Mouse (Mus musculus) embryonic facial prominence, embryonic 11.5 days (tissue): ENCODE results near the gene Nek9. TPM values are rescaled to one million over a fixed set of nuclear protein-coding genes. Genes with fewer than 3 reads are reported as not detected.

Experiments
- ATAC-seq: fragments of 200-750 bp; cut with Nextera tagmentation; replicated peaks from 2 replicates; pipeline ENCODE4 v1.8.0; 2017; ENCODE audit warnings: low read depth; ENCODE audit not compliant: insufficient number of reproducible peaks, low FRiP score, low TSS enrichment
- DNase-seq: peaks from one replicate; pipeline ENCODE4 v3.0.0-alpha.2; 2015; ENCODE audit warnings: low spot score
- H3K27ac ChIP-seq: fragments of 300-500 bp; sonication (generic); replicated peaks from 2 replicates; pipeline ENCODE4 v1.5.1; 2014; ENCODE audit warnings: mild to moderate bottlenecking, low read depth, low read length, control low read depth
- H3K27me3 ChIP-seq: fragments of 300-500 bp; sonication (generic); 2 replicates; pipeline ENCODE4 v1.6.1; 2014; ENCODE audit warnings: mild to moderate bottlenecking, low read length, moderate library complexity, mixed read lengths; ENCODE audit not compliant: control insufficient read depth, insufficient read depth
- H3K36me3 ChIP-seq: fragments of 300-500 bp; sonication (generic); replicated peaks from 2 replicates; pipeline ENCODE4 v1.6.1; 2014; ENCODE audit warnings: low read depth, mild to moderate bottlenecking, low read length, moderate library complexity, mixed read lengths; ENCODE audit not compliant: control insufficient read depth, insufficient read depth
- H3K4me1 ChIP-seq: fragments of 300-500 bp; sonication (generic); 2 replicates; pipeline ENCODE4 v1.6.1; 2014; ENCODE audit warnings: low read length, mixed read lengths; ENCODE audit not compliant: control insufficient read depth, insufficient read depth
- H3K4me2 ChIP-seq: fragments of 300-500 bp; sonication (generic); 2 replicates; pipeline ENCODE4 v1.6.1; 2014; ENCODE audit warnings: low read depth, mild to moderate bottlenecking, control low read depth, low read length, moderate library complexity
- H3K4me3 ChIP-seq: fragments of 300-500 bp; sonication (generic); 2 replicates; pipeline ENCODE4 v1.5.1; 2014; ENCODE audit warnings: low read depth, low read length, control low read depth
- H3K9ac ChIP-seq: fragments of 300-500 bp; sonication (generic); replicated peaks from 2 replicates; pipeline ENCODE4 v1.6.1; 2014; ENCODE audit warnings: mild to moderate bottlenecking, control low read depth, low read length
- H3K9me3 ChIP-seq: fragments of 300-500 bp; sonication (generic); replicated peaks from 2 replicates; pipeline ENCODE4 v1.6.1; 2016; ENCODE audit warnings: mild to moderate bottlenecking, low read length, inconsistent platforms, mixed read lengths; ENCODE audit not compliant: control insufficient read depth
- WGBS: fragments of 180-500 bp; shearing (Covaris S2); extraction: QIAGEN DNeasy Blood & Tissue Kit; methylation state at CpG from one replicate; pipeline ENCODE4 v1.1.7; 2014; 5-methylcytosine and 5-hydroxymethylcytosine counted together
- polyA plus RNA-seq: library from polyadenylated mRNA; unstranded; fragments of >200 nt; fragmentation: Nextera tagmentation; extraction: Ambion mirVana; gene quantifications from 2 replicates; pipeline ENCODE4 v1.2.1, GENCODE M21; 2014

Nek9 gene
- polyA plus RNA-seq, 1 experiment from 2014 or later, result 15.2 TPM

GRCm38 (mm10) chr12:85276273-85276672, 62.9 kb downstream of the Nek9 start:
- Histone ChIP-seq H3K9me3 (no peaks in the 10 kb centered on the region), H3K27ac (no peak overlapping the region), H3K4me3 (no peak overlapping the region), H3K4me1 (no peaks in the 10 kb centered on the region; the same call in 1 of the 2 replicates), H3K4me2 (no peak overlapping the region), H3K27me3 (no peaks in the 10 kb centered on the region), H3K36me3 (no peaks in the 10 kb centered on the region), H3K9ac (no peak overlapping the region)
- DNase-seq (no peak), ATAC-seq (no peak)
- 83% methylated on average over 5 of the region's 5 CpGs for WGBS

DNA sequence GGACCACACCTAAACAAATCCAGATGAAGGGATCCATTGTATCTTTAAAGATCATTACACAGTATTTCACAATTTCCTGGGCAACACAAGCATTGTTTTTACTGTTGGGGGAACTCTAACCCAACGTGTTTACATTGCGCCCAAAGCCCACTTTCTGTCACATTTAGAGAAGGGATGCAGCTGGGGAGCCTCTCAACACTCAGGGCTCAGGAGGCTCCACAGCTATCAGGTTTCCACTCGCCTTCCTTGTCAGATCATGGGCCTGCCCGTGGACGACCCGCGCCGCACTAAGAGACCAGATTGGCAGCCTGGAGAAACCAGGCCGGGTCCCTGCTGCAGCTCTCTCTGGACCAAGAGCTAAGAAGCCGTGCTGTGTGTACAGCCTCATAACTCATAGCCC, 65.7 kb downstream of the Nek9 start:
- Histone ChIP-seq H3K4me1 (no peaks in the 10 kb centered on the region; the same call in 1 of the 2 replicates), H3K9ac (no peak overlapping the region), H3K4me3 (no peak overlapping the region), H3K27ac (no peak overlapping the region), H3K36me3 (no peaks in the 10 kb centered on the region), H3K9me3 (no peaks in the 10 kb centered on the region), H3K4me2 (no peak overlapping the region), H3K27me3 (no peaks in the 10 kb centered on the region)
- WGBS, result 35% methylated on average over 10 of the region's 10 CpGs
- ATAC-seq, result 0 out of 2 replicates have a peak, but pooled peaks have one; percentile 42
- peak; percentile 61 for DNase-seq

- H3K4me2 ChIP-seq, result no peak overlapping the region
- DNase-seq (no peak), ATAC-seq (no peak)
- no peak overlapping the region for H3K9ac ChIP-seq
- H3K27ac ChIP-seq, result no peak overlapping the region
- no peaks in the 10 kb centered on the region for H3K36me3 ChIP-seq
- 67% methylated on average over 4 of the region's 4 CpGs for WGBS
- no peak overlapping the region for H3K4me3 ChIP-seq
- no peaks in the 10 kb centered on the region for H3K27me3 ChIP-seq
- H3K9me3 ChIP-seq, result no peaks in the 10 kb centered on the region
- no peaks in the 10 kb centered on the region; the same call in 1 of the 2 replicates for H3K4me1 ChIP-seq
These were observed 67.3 kb downstream of the Nek9 start for GRCm38 (mm10) chr12:85271843-85272206.

DNA sequence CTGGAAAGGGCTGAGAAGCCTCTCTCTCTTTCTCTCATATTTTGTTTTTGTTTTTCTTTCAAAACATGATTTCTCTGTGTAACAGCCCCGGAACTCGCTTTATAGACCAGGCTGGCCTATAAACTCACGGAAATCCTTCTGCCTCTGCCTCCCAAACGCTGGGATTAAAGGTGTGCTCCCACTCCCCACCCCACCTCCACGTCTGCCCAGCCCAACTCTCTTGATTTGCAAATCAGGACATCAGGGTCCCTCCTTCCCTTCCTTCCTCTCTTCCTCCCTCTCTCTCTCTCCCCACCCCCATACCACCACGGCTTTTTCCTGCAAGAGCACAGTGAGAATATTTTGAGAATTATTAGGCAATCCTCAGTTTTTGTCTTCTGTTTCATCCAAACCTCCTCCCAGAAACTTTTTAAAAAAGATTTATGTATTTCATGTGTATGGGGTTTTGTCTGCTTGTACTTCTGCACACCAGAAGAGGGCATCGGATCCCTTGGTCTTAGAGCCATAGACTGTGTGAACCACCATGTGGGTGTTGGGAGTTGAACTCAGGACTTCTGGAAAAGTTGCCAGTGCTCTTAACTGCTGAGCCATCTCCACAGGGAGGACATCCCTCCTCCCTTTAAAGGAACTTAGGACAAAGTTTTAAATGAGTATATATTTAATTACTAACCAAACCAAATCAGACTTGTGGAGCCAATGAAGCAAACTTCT, 67.9 kb downstream of the Nek9 start:
- Histone ChIP-seq H3K27me3 (no peaks in the 10 kb centered on the region), H3K36me3 (no peaks in the 10 kb centered on the region), H3K4me3 (no peak overlapping the region), H3K27ac (no peak overlapping the region), H3K4me1 (no peaks in the 10 kb centered on the region; the same call in 1 of the 2 replicates), H3K9ac (no peak overlapping the region), H3K9me3 (no peaks in the 10 kb centered on the region), H3K4me2 (no peak overlapping the region)
- no peak for DNase-seq
- 74% methylated on average over 7 of the region's 7 CpGs for WGBS
- no peak for ATAC-seq

GRCm38 (mm10) chr12:85270319-85270718, 68.8 kb downstream of the Nek9 start, which contains the start of gene Mlh3:
Gene Mlh3, minus strand, starts transcription at chr12:85270599.
- peak; percentile 88 for ATAC-seq
- peak within 1 kb of the TSS; percentile 45 for H3K4me2 ChIP-seq
- no peaks in the 10 kb centered on the region for H3K9me3 ChIP-seq
- peak within 1 kb of the TSS; percentile 62 for H3K27ac ChIP-seq
- WGBS, result 2% methylated on average over 35 of the region's 35 CpGs
- H3K9ac ChIP-seq, result peak within 1 kb of the TSS; percentile 76
- peak; percentile 90 for DNase-seq
- H3K27me3 ChIP-seq, result no peaks in the 10 kb centered on the region
- no peaks in the 10 kb centered on the region; the same call in 1 of the 2 replicates for H3K4me1 ChIP-seq
- H3K36me3 ChIP-seq, result no peaks in the 10 kb centered on the region
- peak within 1 kb of the TSS; percentile 42 for H3K4me3 ChIP-seq

- Histone ChIP-seq H3K27ac (0 out of 2 replicates have a peak overlapping the region, but pooled peaks have one; percentile 62), H3K9ac (peak overlapping the region; percentile 76), H3K9me3 (no peaks in the 10 kb centered on the region), H3K4me2 (peak overlapping the region; percentile 45), H3K4me1 (no peaks in the 10 kb centered on the region; the same call in 1 of the 2 replicates), H3K27me3 (no peaks in the 10 kb centered on the region), H3K4me3 (peak overlapping the region; percentile 42), H3K36me3 (no peaks in the 10 kb centered on the region)
- ATAC-seq (no peak), DNase-seq (no peak)
- WGBS, result 55% methylated on average over 3 of the region's 3 CpGs
These were observed 69.3 kb downstream of the Nek9 start for GRCm38 (mm10) chr12:85269821-85270220.

DNA sequence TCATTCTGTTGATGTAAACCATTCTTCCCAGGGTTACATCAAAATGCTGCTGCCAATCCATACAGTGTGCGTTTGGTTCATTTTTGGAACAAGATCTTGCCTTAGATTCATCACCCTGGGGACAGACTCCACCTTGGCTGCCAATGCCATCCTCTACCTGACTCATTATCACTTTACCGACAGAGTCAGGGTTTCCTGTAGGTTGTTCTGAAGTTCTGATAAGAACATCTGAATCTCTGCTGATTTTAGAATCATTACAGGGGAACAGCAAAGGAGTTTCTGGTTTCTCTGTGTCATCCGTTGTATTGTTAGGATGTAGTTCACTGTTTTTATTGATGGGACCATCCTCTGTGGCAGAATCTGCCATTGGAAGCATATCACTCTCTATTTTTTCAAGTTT, 72.9 kb downstream of the Nek9 start:
- H3K9ac ChIP-seq, result no peak overlapping the region
- H3K27me3 ChIP-seq, result no peaks in the 10 kb centered on the region
- H3K4me2 ChIP-seq, result no peak overlapping the region
- H3K4me1 ChIP-seq, result no peaks in the 10 kb centered on the region
- H3K27ac ChIP-seq, result no peak overlapping the region
- ATAC-seq (no peak), DNase-seq (no peak)
- WGBS, result 91% methylated on average over 3 of the region's 3 CpGs
- no peak overlapping the region for H3K4me3 ChIP-seq
- no peaks in the 10 kb centered on the region for H3K36me3 ChIP-seq
- no peaks in the 10 kb centered on the region for H3K9me3 ChIP-seq

- Histone ChIP-seq H3K9me3 (no peaks in the 10 kb centered on the region), H3K27ac (no peak overlapping the region), H3K4me2 (no peak overlapping the region), H3K4me3 (no peak overlapping the region), H3K36me3 (no peaks in the 10 kb centered on the region), H3K27me3 (no peaks in the 10 kb centered on the region), H3K4me1 (no peaks in the 10 kb centered on the region), H3K9ac (no peak overlapping the region)
- DNase-seq (peak; percentile 84), ATAC-seq (no peak)
- WGBS, result 18% methylated on average over 7 of the region's 7 CpGs
These were observed 74.2 kb downstream of the Nek9 start for GRCm38 (mm10) chr12:85264940-85265339.
